Mouse (Mus musculus) embryonic facial prominence, embryonic 15.5 days (tissue): ENCODE results near the gene Gm10912. TPM values are rescaled to one million over a fixed set of nuclear protein-coding genes. Genes with fewer than 3 reads are reported as not detected.
"Not testable (repeated sequence)": the region's sequence is repeated elsewhere in the genome, so short reads cannot be mapped to it uniquely, and the experiment has no call there.

Experiments
- ATAC-seq: fragments of 200-750 bp; cut with Nextera tagmentation; 2 replicates; pipeline ENCODE4 v1.8.0; 2017; ENCODE audit warnings: low read depth, moderate TSS enrichment; ENCODE audit not compliant: insufficient number of reproducible peaks, low FRiP score, low TSS enrichment
- H3K27ac ChIP-seq: fragments of 300-500 bp; sonication (generic); replicated peaks from 2 replicates; pipeline ENCODE4 v1.5.1; 2015; ENCODE audit warnings: mild to moderate bottlenecking, inconsistent platforms
- H3K27me3 ChIP-seq: fragments of 300-500 bp; sonication (generic); 2 replicates; pipeline ENCODE4 v1.6.1; 2015; ENCODE audit warnings: inconsistent platforms
- H3K36me3 ChIP-seq: fragments of 300-500 bp; sonication (generic); 2 replicates; pipeline ENCODE4 v1.6.1; 2015; ENCODE audit warnings: mild to moderate bottlenecking, inconsistent platforms
- H3K4me1 ChIP-seq: fragments of 300-500 bp; sonication (generic); 2 replicates; pipeline ENCODE4 v1.6.1; 2015; ENCODE audit warnings: inconsistent platforms
- H3K4me2 ChIP-seq: fragments of 300-500 bp; sonication (generic); replicated peaks from 2 replicates; pipeline ENCODE4 v1.6.1; 2015; ENCODE audit warnings: mild to moderate bottlenecking, inconsistent platforms
- H3K4me3 ChIP-seq: fragments of 300-500 bp; sonication (generic); replicated peaks from 2 replicates; pipeline ENCODE4 v1.5.1; 2015; ENCODE audit warnings: mild to moderate bottlenecking, inconsistent platforms
- H3K9ac ChIP-seq: fragments of 300-500 bp; sonication (generic); 2 replicates; pipeline ENCODE4 v1.6.1; 2015; ENCODE audit warnings: inconsistent platforms
- H3K9me3 ChIP-seq: fragments of 300-500 bp; sonication (generic); replicated peaks from 2 replicates; pipeline ENCODE4 v1.6.1; 2016; ENCODE audit warnings: inconsistent platforms
- WGBS: fragments of 180-500 bp; shearing (Covaris S2); methylation state at CpG from one replicate; pipeline ENCODE4 v1.1.7; 2015; 5-methylcytosine and 5-hydroxymethylcytosine counted together
- polyA plus RNA-seq: library from polyadenylated mRNA; unstranded; fragments of >200 nt; fragmentation: Nextera tagmentation; extraction: Ambion mirVana; gene quantifications from 2 replicates; pipeline ENCODE4 v1.2.1, GENCODE M21; 2015

Gm10912 gene
- 0.09 TPM in 1 of 2 replicates, not detected in the other for polyA plus RNA-seq

- not testable (repeated sequence) for H3K36me3 ChIP-seq, H3K27me3 ChIP-seq, H3K9me3 ChIP-seq, H3K4me2 ChIP-seq, H3K4me3 ChIP-seq, H3K4me1 ChIP-seq, ATAC-seq, H3K9ac ChIP-seq, H3K27ac ChIP-seq
- WGBS, result 86% methylated on average over 6 of the region's 6 CpGs
These were observed at the start of gene Gm10912 for GRCm38 (mm10) chr2:104065526-104065925. Gene Gm10912, plus strand, starts transcription at chr2:104065826.

GRCm38 (mm10) chr2:104023096-104023495, 42.5 kb upstream of the Gm10912 start:
- no peaks in the 10 kb centered on the region for H3K9me3 ChIP-seq
- ATAC-seq, result no peak
- H3K4me3 ChIP-seq, result no peak overlapping the region
- peaks cover 4% of the 10 kb centered on the region; the same call in 1 of the 2 replicates for H3K4me1 ChIP-seq
- no peak overlapping the region for H3K27ac ChIP-seq
- no peak overlapping the region for H3K4me2 ChIP-seq
- H3K9ac ChIP-seq, result no peak overlapping the region
- no peaks in the 10 kb centered on the region for H3K36me3 ChIP-seq
- WGBS, result 66% methylated on average over 7 of the region's 7 CpGs
- H3K27me3 ChIP-seq, result no peaks in the 10 kb centered on the region

- ATAC-seq, result no peak
- H3K27ac ChIP-seq, result no peak overlapping the region
- no peak overlapping the region for H3K4me2 ChIP-seq
- no peak overlapping the region for H3K4me3 ChIP-seq
- no peaks in the 10 kb centered on the region for H3K36me3 ChIP-seq
- peaks cover 16% of the 10 kb centered on the region for H3K4me1 ChIP-seq
- no peaks in the 10 kb centered on the region for H3K9me3 ChIP-seq
- H3K27me3 ChIP-seq, result no peaks in the 10 kb centered on the region
- 90% methylated on average over 4 of the region's 4 CpGs for WGBS
- H3K9ac ChIP-seq, result no peak overlapping the region
These were observed 41.0 kb upstream of the Gm10912 start for GRCm38 (mm10) chr2:104024656-104025055.

- Histone ChIP-seq H3K4me1 (peaks cover 19% of the 10 kb centered on the region), H3K36me3 (no peaks in the 10 kb centered on the region), H3K9ac (peak within 1 kb of the TSS; percentile 93), H3K4me2 (peak within 1 kb of the TSS; percentile 70), H3K27me3 (no peaks in the 10 kb centered on the region), H3K9me3 (no peaks in the 10 kb centered on the region), H3K4me3 (peak within 1 kb of the TSS; percentile 94), H3K27ac (peak within 1 kb of the TSS; percentile 53)
- under 1% methylated on average over 39 of the region's 44 CpGs for WGBS
- peak; percentile 95 for ATAC-seq
These were observed 38.0 kb upstream of the Gm10912 start, which contains the start of gene Fbxo3 for GRCm38 (mm10) chr2:104027458-104028138. Gene Fbxo3, plus strand, starts transcription at chr2:104027721.

GRCm38 (mm10) chr2:104028139-104028723, 37.4 kb upstream of the Gm10912 start, which contains the start of gene 4931422A03Rik:
Gene 4931422A03Rik, minus strand, starts transcription at chr2:104028361.
- WGBS, result under 1% methylated on average over 32 of the region's 32 CpGs
- ATAC-seq, result peak; percentile 63; the same call in 1 of the 2 replicates

GRCm38 (mm10) chr2:104029074-104029473, 36.6 kb upstream of the Gm10912 start:
- Histone ChIP-seq H3K9ac (0 out of 2 replicates have a peak overlapping the region, but pooled peaks have one; percentile 93), H3K27me3 (no peaks in the 10 kb centered on the region)
- 65% methylated on average over 2 of the region's 2 CpGs for WGBS

More at GRCm38 (mm10) chr2:104028139-104028723, 37.4 kb upstream of the Gm10912 start, which contains the start of gene 4931422A03Rik:
- Histone ChIP-seq H3K4me3 (peak within 1 kb of the TSS; percentile 94), H3K36me3 (no peaks in the 10 kb centered on the region), H3K4me1 (peaks cover 19% of the 10 kb centered on the region), H3K27me3 (no peaks in the 10 kb centered on the region), H3K27ac (peak within 1 kb of the TSS; percentile 53), H3K9me3 (no peaks in the 10 kb centered on the region), H3K4me2 (peak within 1 kb of the TSS; percentile 70), H3K9ac (peak within 1 kb of the TSS; percentile 93)

GRCm38 (mm10) chr2:104030381-104030780, 35.2 kb upstream of the Gm10912 start:
- 82% methylated on average over 3 of the region's 3 CpGs for whole genome bisulfite sequencing
- H3K9ac ChIP-seq, result no peak overlapping the region
- peaks cover 8% of the 10 kb centered on the region for H3K36me3 ChIP-seq
- no peak for ATAC-seq
- no peak overlapping the region for H3K4me2 ChIP-seq
- no peak overlapping the region for H3K27ac ChIP-seq
- no peak overlapping the region for H3K4me3 ChIP-seq
- peaks cover 19% of the 10 kb centered on the region for H3K4me1 ChIP-seq
- H3K27me3 ChIP-seq, result no peaks in the 10 kb centered on the region
- no peaks in the 10 kb centered on the region for H3K9me3 ChIP-seq

More at GRCm38 (mm10) chr2:104029074-104029473, 36.6 kb upstream of the Gm10912 start:
- H3K36me3 ChIP-seq, result peaks cover 1% of the 10 kb centered on the region
- H3K4me1 ChIP-seq, result peaks cover 19% of the 10 kb centered on the region
- H3K9me3 ChIP-seq, result no peaks in the 10 kb centered on the region
- ATAC-seq, result no peak
- peak overlapping the region; percentile 94 for H3K4me3 ChIP-seq
- peak overlapping the region; percentile 70 for H3K4me2 ChIP-seq
- no peak overlapping the region for H3K27ac ChIP-seq

GRCm38 (mm10) chr2:104032056-104032455, 33.6 kb upstream of the Gm10912 start:
- Histone ChIP-seq H3K4me3 (no peak overlapping the region), H3K4me2 (no peak overlapping the region), H3K27ac (no peak overlapping the region), H3K9me3 (no peaks in the 10 kb centered on the region), H3K36me3 (peaks cover 21% of the 10 kb centered on the region), H3K4me1 (peaks cover 19% of the 10 kb centered on the region), H3K9ac (no peak overlapping the region), H3K27me3 (no peaks in the 10 kb centered on the region)
- ATAC-seq, result no peak
- 88% methylated on average over 3 of the region's 3 CpGs for WGBS

- 28% methylated on average over 3 of the region's 3 CpGs for WGBS
- Histone ChIP-seq H3K4me1 (0 out of 2 replicates have a peak, but pooled peaks cover under 1% of the 10 kb centered on the region), H3K4me3 (no peak overlapping the region), H3K36me3 (peaks cover 31% of the 10 kb centered on the region), H3K9ac (no peak overlapping the region), H3K9me3 (no peaks in the 10 kb centered on the region), H3K4me2 (no peak overlapping the region), H3K27ac (no peak overlapping the region), H3K27me3 (no peaks in the 10 kb centered on the region)
- ATAC-seq, result no peak
These were observed 30.7 kb upstream of the Gm10912 start for GRCm38 (mm10) chr2:104034832-104035472.

- Histone ChIP-seq H3K36me3 (peaks cover 37% of the 10 kb centered on the region), H3K9ac (no peak overlapping the region), H3K4me1 (no peaks in the 10 kb centered on the region), H3K4me3 (no peak overlapping the region), H3K4me2 (no peak overlapping the region), H3K27ac (no peak overlapping the region), H3K9me3 (no peaks in the 10 kb centered on the region), H3K27me3 (no peaks in the 10 kb centered on the region)
- WGBS, result 83% methylated on average over 6 of the region's 6 CpGs
- ATAC-seq, result no peak
These were observed 30.0 kb upstream of the Gm10912 start for GRCm38 (mm10) chr2:104035595-104035994.

GRCm38 (mm10) chr2:104036316-104036715, 29.3 kb upstream of the Gm10912 start:
- Histone ChIP-seq H3K27ac (no peak overlapping the region), H3K36me3 (peaks cover 40% of the 10 kb centered on the region), H3K27me3 (no peaks in the 10 kb centered on the region), H3K9ac (no peak overlapping the region), H3K9me3 (no peaks in the 10 kb centered on the region), H3K4me1 (no peaks in the 10 kb centered on the region), H3K4me3 (no peak overlapping the region), H3K4me2 (no peak overlapping the region)
- ATAC-seq, result no peak
- 85% methylated on average over 3 of the region's 3 CpGs for WGBS
